Mouse (Mus musculus) MEL-GATA-1-ER (cell line): Measurements from ENCODE around the gene Faxc.

Source experiments
- DNase-seq: peaks from one replicate; pipeline ENCODE4 v3.0.0-alpha.2; 2012; ENCODE audit warnings: low read depth; ENCODE audit errors: extremely low read depth

The Faxc gene

GRCm38 (mm10) chr4:22018414-22018813 lies 87.3 kb downstream of the Faxc start:
- DNase-seq = no peak

GRCm38 (mm10) chr4:22029951-22030350 lies 98.8 kb downstream of the Faxc start:
- DNase-seq = no peak
